Mouse (Mus musculus) neural tube, embryonic 11.5 days (tissue): ENCODE measurements around the gene BC117090. TPM values are rescaled to one million over a fixed set of nuclear protein-coding genes. Genes with fewer than 3 reads are reported as not detected.
"Not testable (repeated sequence)": the region's sequence is repeated elsewhere in the genome, so short reads cannot be mapped to it uniquely, and the experiment has no call there.

ENCODE experiments used
- ATAC-seq: fragments of 200-750 bp; cut with Nextera tagmentation; 2 replicates; pipeline ENCODE4 v1.8.0; 2017; ENCODE audit warnings: moderate number of reproducible peaks, mild to moderate bottlenecking, moderate TSS enrichment, moderate library complexity; ENCODE audit not compliant: insufficient read depth, low FRiP score, low TSS enrichment
- DNase-seq: peaks from one replicate; pipeline ENCODE4 v3.0.0-alpha.2; 2015; ENCODE audit warnings: low spot score
- H3K27ac ChIP-seq: fragments of 300-500 bp; sonication (generic); 2 replicates; pipeline ENCODE4 v1.5.1; 2014; ENCODE audit warnings: low read depth, mild to moderate bottlenecking, low read length
- H3K27me3 ChIP-seq: fragments of 300-500 bp; sonication (generic); 2 replicates; pipeline ENCODE4 v1.6.1; 2014; ENCODE audit warnings: mild to moderate bottlenecking, low read length, mixed read lengths; ENCODE audit not compliant: control insufficient read depth, insufficient read depth
- H3K36me3 ChIP-seq: fragments of 300-500 bp; sonication (generic); 2 replicates; pipeline ENCODE4 v1.6.1; 2014; ENCODE audit warnings: mild to moderate bottlenecking, low read length, moderate library complexity, mixed read lengths; ENCODE audit not compliant: control insufficient read depth, insufficient read depth
- H3K4me1 ChIP-seq: fragments of 300-500 bp; sonication (generic); 2 replicates; pipeline ENCODE4 v1.6.1; 2014; ENCODE audit warnings: low read length, mixed read lengths; ENCODE audit not compliant: control insufficient read depth, insufficient read depth
- H3K4me2 ChIP-seq: fragments of 300-500 bp; sonication (generic); 2 replicates; pipeline ENCODE4 v1.6.1; 2014; ENCODE audit warnings: low read depth, mild to moderate bottlenecking, moderate library complexity
- H3K4me3 ChIP-seq: fragments of 300-500 bp; sonication (generic); 2 replicates; pipeline ENCODE4 v1.5.1; 2014; ENCODE audit warnings: low read depth, low read length
- H3K9ac ChIP-seq: fragments of 300-500 bp; sonication (generic); 2 replicates; pipeline ENCODE4 v1.6.1; 2014; ENCODE audit warnings: mild to moderate bottlenecking, low read length
- H3K9me3 ChIP-seq: fragments of 300-500 bp; sonication (generic); 2 replicates; pipeline ENCODE4 v1.6.1; 2016; ENCODE audit warnings: low read length; ENCODE audit not compliant: control insufficient read depth
- WGBS: fragments of 180-500 bp; shearing (Covaris S2); extraction: QIAGEN DNeasy Blood & Tissue Kit; methylation state at CpG from one replicate; pipeline ENCODE4 v1.1.7; 2014; 5-methylcytosine and 5-hydroxymethylcytosine counted together
- polyA plus RNA-seq: library from polyadenylated mRNA; unstranded; fragments of >200 nt; fragmentation: Nextera tagmentation; extraction: Ambion mirVana; gene quantifications from 2 replicates; pipeline ENCODE4 v1.2.1, GENCODE M21; 2014

BC117090 gene
- polyA plus RNA-seq: not detected in 2 replicates

DNA sequence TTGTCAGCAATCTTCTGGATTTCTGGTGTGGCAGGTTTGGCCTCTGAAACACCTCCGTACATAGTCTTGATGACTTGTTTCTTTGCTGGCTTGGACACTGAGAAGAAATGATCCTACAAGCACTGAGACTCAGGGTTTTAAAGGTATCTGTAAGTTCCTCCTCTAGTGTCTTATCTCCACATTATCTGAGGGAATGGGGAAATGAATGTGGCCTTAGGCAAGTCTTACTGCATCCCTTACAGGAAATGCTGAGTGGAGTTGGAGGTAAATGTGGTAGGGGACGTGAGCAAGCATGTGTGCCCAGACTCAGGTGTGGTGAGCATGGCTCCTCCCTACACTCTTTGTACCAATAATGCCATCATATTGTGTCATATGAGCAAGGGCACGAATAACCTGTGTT is at the start of gene BC117090:
Gene BC117090 (minus strand): TSS at position 101 of the 400 bp plus-strand sequence.
- no peaks in the 10 kb centered on the region for H3K4me1 ChIP-seq
- DNase-seq: no peak
- no peak within 1 kb of the TSS for H3K4me3 ChIP-seq
- no peaks in the 10 kb centered on the region for H3K27me3 ChIP-seq
- WGBS: 75% methylated on average over 3 of the region's 3 CpGs
- no peaks in the 10 kb centered on the region for H3K36me3 ChIP-seq
- H3K27ac ChIP-seq: no peak within 1 kb of the TSS
- H3K4me2 ChIP-seq: no peak within 1 kb of the TSS
- H3K9ac ChIP-seq: no peak within 1 kb of the TSS
- no peaks in the 10 kb centered on the region for H3K9me3 ChIP-seq
- ATAC-seq: no peak

DNA sequence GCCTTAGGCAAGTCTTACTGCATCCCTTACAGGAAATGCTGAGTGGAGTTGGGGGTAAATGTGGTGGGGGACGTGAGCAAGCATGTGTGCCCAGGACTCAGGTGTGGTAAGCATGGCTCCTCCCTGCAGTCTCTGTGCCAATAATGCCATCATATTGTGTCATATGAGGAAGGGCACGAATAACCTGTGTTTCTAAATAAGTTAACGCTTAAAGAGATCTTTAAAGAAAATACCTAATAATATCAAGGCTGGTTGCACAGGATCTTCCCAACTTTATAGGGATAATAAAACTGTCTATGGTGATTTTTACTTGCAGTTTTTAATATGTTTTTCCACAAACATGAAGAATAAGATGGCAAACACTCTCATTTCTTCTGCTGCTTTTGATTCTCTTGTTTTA is 33.5 kb upstream of the BC117090 start, which contains the start of gene BC100530:
Gene BC100530 (minus strand): TSS at position 101 of the 400 bp plus-strand sequence.
- H3K36me3 ChIP-seq, ATAC-seq, H3K27me3 ChIP-seq, DNase-seq, H3K27ac ChIP-seq, H3K9me3 ChIP-seq, H3K9ac ChIP-seq, H3K4me1 ChIP-seq, H3K4me3 ChIP-seq, H3K4me2 ChIP-seq: not testable (repeated sequence)
- 92% methylated on average over 3 of the region's 3 CpGs for WGBS

DNA sequence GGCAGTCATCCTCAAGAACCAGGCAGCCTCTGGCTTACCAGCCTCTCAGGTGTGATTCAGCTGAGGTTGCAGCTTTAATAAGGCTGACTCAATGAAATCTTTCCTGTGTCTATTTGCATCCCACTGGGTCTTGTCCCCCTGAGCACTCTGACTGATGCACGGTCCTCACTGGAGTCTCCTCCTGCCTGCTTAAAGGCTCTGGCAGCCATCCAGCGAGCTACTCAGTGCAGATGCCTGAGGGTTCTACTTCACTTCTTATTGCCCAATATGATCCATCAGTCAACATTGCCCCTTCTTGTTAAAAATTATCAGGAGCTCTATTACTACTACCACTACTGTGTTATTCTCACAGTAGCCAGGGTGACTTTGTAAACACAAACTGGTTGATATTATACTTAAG is 3.0 kb upstream of the BC117090 start:
- Histone ChIP-seq H3K4me3 (no peak overlapping the region), H3K27me3 (no peaks in the 10 kb centered on the region), H3K27ac (no peak overlapping the region), H3K4me1 (no peaks in the 10 kb centered on the region), H3K4me2 (no peak overlapping the region), H3K9me3 (no peaks in the 10 kb centered on the region), H3K9ac (no peak overlapping the region), H3K36me3 (no peaks in the 10 kb centered on the region)
- WGBS: 80% methylated on average over 2 of the region's 2 CpGs
- ATAC-seq: no peak
- no peak for DNase-seq

DNA sequence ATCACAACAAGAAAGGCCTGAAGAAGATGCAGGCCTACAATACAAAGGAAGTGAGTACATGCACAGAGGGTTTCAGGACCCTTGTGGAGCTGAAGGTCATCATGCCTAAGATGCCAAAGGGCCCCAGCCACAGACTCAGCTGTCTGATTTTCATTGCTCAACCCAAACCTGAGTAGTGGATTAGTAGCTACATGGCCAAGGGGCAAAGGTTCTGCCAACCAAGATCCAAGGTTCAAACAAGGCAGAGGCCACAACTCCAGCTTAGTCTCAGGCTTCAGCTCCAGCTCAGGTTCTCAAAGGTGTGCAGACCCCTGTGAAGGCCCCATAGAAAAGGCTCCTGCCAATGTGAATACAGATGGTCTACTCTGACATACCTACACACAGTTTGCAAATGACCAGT is 14.8 kb downstream of the BC117090 start:
- H3K9me3 ChIP-seq: no peaks in the 10 kb centered on the region
- H3K36me3 ChIP-seq: no peaks in the 10 kb centered on the region
- H3K4me2 ChIP-seq: no peak overlapping the region
- no peak overlapping the region for H3K27ac ChIP-seq
- ATAC-seq (no peak), DNase-seq (no peak)
- no peaks in the 10 kb centered on the region for H3K4me1 ChIP-seq
- no peaks in the 10 kb centered on the region for H3K27me3 ChIP-seq
- H3K4me3 ChIP-seq: no peak overlapping the region
- no peak overlapping the region for H3K9ac ChIP-seq

DNA sequence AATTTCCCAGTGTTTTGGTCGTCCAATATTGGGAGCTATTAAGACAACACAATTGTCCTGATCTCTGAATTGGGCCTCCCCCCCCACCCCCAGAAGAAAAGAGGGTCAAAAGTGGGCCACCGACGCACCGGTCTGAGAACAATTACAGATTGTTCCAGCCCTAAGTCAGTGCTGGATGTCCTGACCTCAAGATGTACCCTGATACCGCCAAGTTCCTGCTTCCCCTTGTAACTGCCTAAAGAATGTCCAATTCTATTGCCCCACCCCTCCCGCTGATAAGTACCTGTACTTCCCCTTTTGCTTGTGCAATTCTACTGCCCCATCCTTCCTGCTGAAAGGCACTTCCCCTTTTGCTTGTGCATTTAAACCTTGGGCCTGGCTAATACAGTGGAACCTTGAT is 18.0 kb downstream of the BC117090 start:
- H3K36me3 ChIP-seq, ATAC-seq, H3K4me3 ChIP-seq, H3K4me1 ChIP-seq, H3K27me3 ChIP-seq, H3K9ac ChIP-seq, DNase-seq, H3K9me3 ChIP-seq, H3K27ac ChIP-seq, H3K4me2 ChIP-seq: not testable (repeated sequence)
- 87% methylated on average over 6 of the region's 6 CpGs for WGBS

DNA sequence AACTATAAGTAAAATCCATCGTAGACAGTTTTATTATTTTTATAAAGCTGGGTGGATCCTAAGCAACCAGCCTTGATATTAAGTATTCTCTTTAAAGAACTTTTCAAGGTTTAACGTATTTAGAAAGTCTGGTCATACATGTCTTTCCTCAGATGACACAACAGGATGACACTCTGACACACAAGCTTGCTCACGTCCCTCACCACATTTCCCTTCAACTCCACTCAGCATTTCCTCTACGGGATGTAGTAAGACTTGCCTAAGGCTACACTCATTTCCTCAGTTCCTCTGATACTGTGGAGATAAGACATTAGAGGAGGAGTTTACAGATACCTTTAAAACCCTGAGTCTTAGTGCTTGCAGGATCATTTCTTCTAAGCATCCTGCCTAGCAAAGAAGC is 26.5 kb downstream of the BC117090 start:
- no peaks in the 10 kb centered on the region for H3K4me1 ChIP-seq
- WGBS: 92% methylated on average over 4 of the region's 4 CpGs

DNA sequence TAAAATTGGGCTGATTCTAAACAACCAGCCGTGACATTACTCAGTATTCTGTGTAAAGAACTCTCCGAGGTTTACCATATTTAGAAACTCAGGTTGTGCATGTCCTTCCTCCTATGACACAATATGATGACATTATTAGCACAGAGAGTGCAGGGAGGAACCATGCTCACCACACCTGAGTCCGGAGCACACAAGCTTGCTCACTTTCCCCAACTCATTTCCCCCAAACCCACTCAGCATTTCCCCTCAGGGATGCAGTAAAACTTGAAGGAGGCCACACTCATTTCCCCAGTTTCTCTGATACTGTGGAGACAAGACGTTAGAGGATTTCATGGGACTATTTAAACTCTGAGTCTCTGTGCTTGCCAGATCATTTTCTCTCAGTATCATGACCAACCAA is 45.0 kb downstream of the BC117090 start:
- ATAC-seq (no peak), DNase-seq (no peak)
- Histone ChIP-seq H3K27me3 (no peaks in the 10 kb centered on the region), H3K36me3 (no peaks in the 10 kb centered on the region), H3K9ac (no peak overlapping the region), H3K27ac (no peak overlapping the region), H3K9me3 (no peaks in the 10 kb centered on the region), H3K4me3 (no peak overlapping the region), H3K4me1 (no peaks in the 10 kb centered on the region), H3K4me2 (no peak overlapping the region)
- WGBS: 84% methylated on average over 4 of the region's 4 CpGs

More for the DNA sequence above, 26.5 kb downstream of the BC117090 start:
- no peak for ATAC-seq
- no peak overlapping the region for H3K27ac ChIP-seq
- H3K36me3 ChIP-seq: no peaks in the 10 kb centered on the region
- no peak overlapping the region for H3K4me2 ChIP-seq
- H3K4me3 ChIP-seq: no peak overlapping the region
- no peaks in the 10 kb centered on the region for H3K9me3 ChIP-seq
- DNase-seq: no peak
- H3K9ac ChIP-seq: no peak overlapping the region
- no peaks in the 10 kb centered on the region for H3K27me3 ChIP-seq

DNA sequence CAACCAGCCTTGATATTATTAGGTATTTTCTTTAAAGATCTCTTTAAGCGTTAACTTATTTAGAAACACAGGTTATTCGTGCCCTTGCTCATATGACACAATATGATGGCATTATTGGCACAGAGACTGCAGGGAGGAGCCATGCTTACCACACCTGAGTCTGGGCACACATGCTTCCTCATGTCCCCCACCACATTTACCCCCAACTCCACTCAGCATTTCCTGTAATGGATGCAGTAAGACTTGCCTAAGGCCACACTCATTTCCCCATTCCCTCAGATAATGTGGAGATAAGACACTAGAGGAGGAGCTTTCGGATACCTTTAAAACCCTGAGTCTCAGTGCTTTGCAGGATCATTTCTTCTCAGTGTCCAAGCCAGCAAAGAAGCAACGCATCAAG is 57.3 kb downstream of the BC117090 start, which contains the start of gene Stfa1:
Gene Stfa1 (plus strand): TSS at position 156 of the 400 bp plus-strand sequence.
- not testable (repeated sequence) for H3K4me3 ChIP-seq, H3K36me3 ChIP-seq, H3K27me3 ChIP-seq, DNase-seq, H3K4me2 ChIP-seq, H3K9ac ChIP-seq, H3K4me1 ChIP-seq, H3K9me3 ChIP-seq, H3K27ac ChIP-seq, ATAC-seq
- 94% methylated on average over 4 of the region's 4 CpGs for WGBS
